Mouse (Mus musculus) heart, embryonic 15.5 days (tissue): ENCODE data around the gene Gm11568. TPM values are rescaled to one million over a fixed set of nuclear protein-coding genes. Genes with fewer than 3 reads are reported as not detected.
"Not testable (repeated sequence)": the region's sequence is repeated elsewhere in the genome, so short reads cannot be mapped to it uniquely, and the experiment has no call there.

Experiments
- ATAC-seq: fragments of 200-750 bp; cut with Nextera tagmentation; replicated peaks from 2 replicates; pipeline ENCODE4 v1.8.0; 2017; ENCODE audit warnings: low read depth, moderate TSS enrichment; ENCODE audit not compliant: insufficient number of reproducible peaks, insufficient read depth, low FRiP score
- H3K27ac ChIP-seq: fragments of 300-500 bp; sonication (generic); 2 replicates; pipeline ENCODE4 v1.5.1; 2015; ENCODE audit warnings: mild to moderate bottlenecking, inconsistent platforms
- H3K27me3 ChIP-seq: fragments of 300-500 bp; sonication (generic); 2 replicates; pipeline ENCODE4 v1.6.1; 2015; ENCODE audit warnings: inconsistent platforms
- H3K36me3 ChIP-seq: fragments of 300-500 bp; sonication (generic); 2 replicates; pipeline ENCODE4 v1.6.1; 2015; ENCODE audit warnings: mild to moderate bottlenecking, inconsistent platforms
- H3K4me1 ChIP-seq: fragments of 300-500 bp; sonication (generic); replicated peaks from 2 replicates; pipeline ENCODE4 v1.6.1; 2015; ENCODE audit warnings: inconsistent platforms
- H3K4me2 ChIP-seq: fragments of 300-500 bp; sonication (generic); 2 replicates; pipeline ENCODE4 v1.6.1; 2015; ENCODE audit warnings: inconsistent platforms, mild to moderate bottlenecking, moderate library complexity
- H3K4me3 ChIP-seq: fragments of 300-500 bp; sonication (generic); 2 replicates; pipeline ENCODE4 v1.5.1; 2015; ENCODE audit warnings: mild to moderate bottlenecking, inconsistent platforms
- H3K9ac ChIP-seq: fragments of 300-500 bp; sonication (generic); 2 replicates; pipeline ENCODE4 v1.6.1; 2015; ENCODE audit warnings: mild to moderate bottlenecking, inconsistent platforms
- H3K9me3 ChIP-seq: fragments of 300-500 bp; sonication (generic); replicated peaks from 2 replicates; pipeline ENCODE4 v1.6.1; 2016; ENCODE audit warnings: inconsistent platforms
- WGBS: fragments of 180-500 bp; shearing (Covaris S2); methylation state at CpG from one replicate; pipeline ENCODE4 v1.1.7; 2015; ENCODE audit warnings: mixed read lengths; 5-methylcytosine and 5-hydroxymethylcytosine counted together
- polyA plus RNA-seq: library from polyadenylated mRNA; unstranded; fragments of >200 nt; fragmentation: Nextera tagmentation; extraction: Ambion mirVana; gene quantifications from 2 replicates; pipeline ENCODE4 v1.2.1, GENCODE M21; 2015

Gm11568 gene
- polyA plus RNA-seq: not detected in 2 replicates

DNA sequence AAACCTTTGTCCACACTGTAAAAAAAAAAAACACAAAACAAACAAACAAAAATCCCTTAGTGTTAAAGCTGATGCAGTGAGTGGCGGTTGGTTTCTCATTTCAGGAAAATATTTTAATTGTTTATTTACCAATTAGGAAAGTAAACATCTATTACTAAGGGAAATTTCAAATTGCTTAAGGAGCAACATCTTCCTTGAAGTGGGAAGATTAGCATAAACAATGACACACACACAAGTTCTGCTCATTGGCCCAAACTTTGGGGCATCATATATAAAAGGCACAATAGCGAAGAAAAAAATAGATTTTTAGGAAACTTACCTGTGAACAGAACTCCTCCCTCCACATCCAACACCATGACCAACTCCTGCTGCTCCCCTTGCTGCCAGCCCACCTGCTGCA is at the start of gene Gm11568:
TSS of gene Gm11568 (plus strand) at position 301 of the 400 bp plus-strand sequence.
- Histone ChIP-seq H3K4me1 (no peaks in the 10 kb centered on the region), H3K9ac (no peak within 1 kb of the TSS), H3K27ac (no peak within 1 kb of the TSS), H3K9me3 (no peaks in the 10 kb centered on the region), H3K4me3 (no peak within 1 kb of the TSS), H3K4me2 (no peak within 1 kb of the TSS), H3K27me3 (no peaks in the 10 kb centered on the region), H3K36me3 (no peaks in the 10 kb centered on the region)
- ATAC-seq: no peak
- WGBS: 83% methylated on average over 2 of the region's 2 CpGs

DNA sequence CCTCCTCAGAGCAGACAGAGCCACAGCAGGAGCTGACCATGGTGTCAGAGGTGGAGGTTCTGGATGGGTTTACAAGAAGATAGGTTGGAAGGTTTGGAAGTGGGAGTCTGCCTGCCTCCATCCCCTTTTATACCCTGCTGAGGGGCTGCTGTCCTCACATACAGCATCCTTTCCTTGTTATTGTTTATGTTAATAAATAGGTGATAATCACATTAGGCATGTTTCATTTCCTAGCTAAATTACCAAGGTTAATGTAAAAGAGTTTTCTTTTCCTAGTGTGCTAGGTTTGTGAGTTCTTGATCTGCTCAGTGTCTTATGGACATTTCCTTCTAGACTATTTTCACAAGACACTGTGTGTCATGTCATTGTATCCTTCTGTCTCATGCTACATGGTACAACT is 47.9 kb upstream of the Gm11568 start, which contains the start of gene Krtap4-13:
TSS of gene Krtap4-13 (minus strand) at position 101 of the 400 bp plus-strand sequence.
- H3K9me3 ChIP-seq, ATAC-seq, H3K4me3 ChIP-seq, H3K4me1 ChIP-seq, H3K36me3 ChIP-seq, H3K4me2 ChIP-seq, H3K9ac ChIP-seq, H3K27me3 ChIP-seq, H3K27ac ChIP-seq: not testable (repeated sequence)

DNA sequence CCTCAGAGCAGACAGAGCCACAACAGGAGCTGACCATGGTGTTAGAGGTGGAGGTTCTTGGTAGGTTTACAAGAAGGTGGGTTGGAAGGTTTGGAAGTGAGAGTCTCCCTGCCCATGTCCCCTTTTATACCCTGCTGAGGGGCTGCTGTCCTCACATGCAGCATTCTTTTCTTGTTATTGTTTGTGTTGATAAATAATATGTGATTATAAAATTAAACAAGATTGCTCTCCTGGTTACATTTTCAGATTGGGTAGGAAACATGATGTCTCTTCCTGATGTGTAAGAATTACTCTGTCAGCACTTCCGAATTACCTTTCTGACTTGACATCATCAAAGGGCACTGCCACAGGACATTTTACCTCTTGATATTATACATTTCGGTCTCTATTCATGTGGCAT is 42.2 kb upstream of the Gm11568 start, which contains the start of gene Gm11564:
TSS of gene Gm11564 (minus strand) at position 101 of the 400 bp plus-strand sequence.
- H3K4me3 ChIP-seq, H3K4me1 ChIP-seq, H3K9ac ChIP-seq, H3K4me2 ChIP-seq, H3K27me3 ChIP-seq, H3K9me3 ChIP-seq, H3K27ac ChIP-seq, H3K36me3 ChIP-seq, ATAC-seq: not testable (repeated sequence)
- 73% methylated on average over 2 of the region's 2 CpGs for WGBS

DNA sequence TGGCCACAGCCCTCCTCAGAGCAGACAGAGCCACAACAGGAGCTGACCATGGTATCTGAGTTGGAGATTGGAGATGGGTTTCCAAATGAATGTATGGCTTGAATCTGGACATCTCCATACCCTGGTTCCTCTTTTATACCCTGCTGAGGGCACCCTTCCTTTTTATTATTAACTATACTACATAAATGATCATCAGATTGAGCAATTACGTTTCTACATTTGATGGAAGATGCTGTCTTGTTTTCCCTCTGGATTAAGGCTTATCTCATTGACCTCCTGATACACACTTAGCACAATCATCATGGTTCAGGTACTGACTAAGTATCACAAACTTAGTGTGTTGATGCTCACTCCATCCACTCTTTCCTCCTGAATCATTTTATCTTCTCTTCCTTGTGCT is 19.8 kb upstream of the Gm11568 start, which contains the start of gene 2300003K06Rik:
TSS of gene 2300003K06Rik (minus strand) at position 101 of the 400 bp plus-strand sequence.
- Histone ChIP-seq H3K36me3 (no peaks in the 10 kb centered on the region), H3K4me3 (no peak within 1 kb of the TSS), H3K4me2 (no peak within 1 kb of the TSS), H3K9ac (no peak within 1 kb of the TSS), H3K27ac (no peak within 1 kb of the TSS), H3K9me3 (no peaks in the 10 kb centered on the region), H3K4me1 (no peaks in the 10 kb centered on the region), H3K27me3 (no peaks in the 10 kb centered on the region)
- no peak for ATAC-seq
- 69% methylated on average over 1 of the region's 1 CpGs for WGBS

DNA sequence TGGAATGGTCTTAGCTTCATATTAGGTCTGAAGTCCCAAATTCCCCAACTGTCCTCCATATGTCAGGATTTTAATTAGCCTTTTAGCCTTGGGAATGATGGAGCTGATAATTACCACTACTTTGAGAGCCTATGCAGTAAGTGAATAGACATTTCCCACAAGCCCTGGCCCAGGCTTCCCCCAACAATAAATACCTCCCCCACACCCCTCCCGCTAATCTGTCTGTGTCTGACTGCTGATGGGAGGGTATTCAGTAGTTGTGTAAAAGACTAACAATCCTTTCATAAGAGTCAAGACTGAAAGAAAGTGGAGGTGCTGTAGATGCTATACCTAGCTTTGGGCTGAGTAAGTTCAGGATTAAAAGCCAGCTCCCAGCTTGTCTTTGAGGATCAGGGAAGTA is 15.5 kb upstream of the Gm11568 start:
- no peak for ATAC-seq
- WGBS: 72% methylated on average over 1 of the region's 1 CpGs
- Histone ChIP-seq H3K4me2 (no peak overlapping the region), H3K9me3 (no peaks in the 10 kb centered on the region), H3K36me3 (no peaks in the 10 kb centered on the region), H3K4me1 (no peaks in the 10 kb centered on the region), H3K27me3 (no peaks in the 10 kb centered on the region), H3K9ac (no peak overlapping the region), H3K4me3 (no peak overlapping the region), H3K27ac (no peak overlapping the region)

DNA sequence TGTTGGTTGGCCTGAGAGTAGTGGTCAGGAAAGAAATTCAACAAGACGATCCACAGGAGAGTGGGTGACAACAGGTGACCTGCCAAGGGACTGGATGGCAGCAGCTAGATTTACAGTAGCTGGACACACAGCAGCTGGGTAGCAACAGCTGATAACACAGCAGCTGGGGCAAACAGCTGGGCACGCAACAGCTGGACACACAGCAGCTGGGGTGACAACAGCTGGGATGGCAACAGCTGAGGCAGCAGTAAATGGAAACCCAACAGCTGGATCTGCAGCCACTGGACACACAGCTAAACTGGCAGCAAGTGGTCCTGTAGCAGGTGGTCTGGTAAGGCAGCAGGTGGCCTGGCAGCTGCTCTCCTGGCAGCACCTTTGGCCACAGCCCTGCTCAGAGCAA is 11.0 kb upstream of the Gm11568 start:
- Histone ChIP-seq H3K27me3 (no peaks in the 10 kb centered on the region), H3K9ac (no peak overlapping the region), H3K4me2 (no peak overlapping the region), H3K9me3 (no peaks in the 10 kb centered on the region), H3K4me3 (no peak overlapping the region), H3K4me1 (no peaks in the 10 kb centered on the region), H3K27ac (no peak overlapping the region), H3K36me3 (no peaks in the 10 kb centered on the region)
- ATAC-seq: no peak
- 77% methylated on average over 2 of the region's 2 CpGs for WGBS

DNA sequence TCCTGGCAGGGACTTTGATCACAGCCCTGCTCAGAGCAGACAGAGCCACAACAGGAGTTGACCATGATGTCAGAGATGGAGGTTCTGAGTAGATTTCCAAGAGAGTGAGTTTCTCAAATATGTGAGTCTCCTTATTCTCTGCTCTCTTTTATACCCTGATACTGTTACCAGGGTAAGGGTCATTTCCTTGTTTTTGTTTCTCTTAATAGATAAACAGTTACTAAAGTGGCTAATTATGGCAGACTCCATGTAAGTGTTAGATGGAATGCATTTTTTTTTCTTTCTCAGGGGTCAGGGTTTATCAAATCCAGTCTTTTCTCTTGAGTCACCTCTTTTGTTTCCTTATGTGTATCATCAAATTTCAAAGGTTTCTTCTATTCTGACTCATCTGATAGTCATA is 6.2 kb upstream of the Gm11568 start, which contains the start of gene Krtap4-16:
TSS of gene Krtap4-16 (minus strand) at position 101 of the 400 bp plus-strand sequence.
- Histone ChIP-seq H3K4me1 (no peaks in the 10 kb centered on the region), H3K9ac (no peak within 1 kb of the TSS), H3K36me3 (no peaks in the 10 kb centered on the region), H3K4me3 (no peak within 1 kb of the TSS), H3K27me3 (no peaks in the 10 kb centered on the region), H3K9me3 (no peaks in the 10 kb centered on the region), H3K4me2 (no peak within 1 kb of the TSS), H3K27ac (no peak within 1 kb of the TSS)
- no peak for ATAC-seq

DNA sequence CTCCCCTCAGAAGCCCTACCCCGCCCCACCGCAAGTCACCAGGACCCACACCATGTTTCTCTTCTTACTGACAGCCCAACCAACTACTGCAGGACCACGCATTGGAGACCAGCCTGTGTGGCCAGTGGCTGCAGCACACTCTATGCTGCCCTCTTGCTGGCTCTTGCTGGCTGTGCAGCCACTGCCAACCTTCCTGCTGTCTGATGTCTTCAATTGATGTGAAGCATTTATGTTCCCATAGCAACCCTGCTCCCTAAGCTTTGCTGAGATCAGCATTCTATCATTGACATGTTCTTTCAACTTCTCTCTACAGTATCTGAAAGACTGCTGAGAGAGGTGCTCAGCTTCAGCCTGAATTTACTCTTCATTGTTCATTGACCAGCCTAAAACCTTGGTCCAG is 3.6 kb upstream of the Gm11568 start:
- H3K27me3 ChIP-seq: no peaks in the 10 kb centered on the region
- WGBS: 48% methylated on average over 3 of the region's 3 CpGs
- H3K4me2 ChIP-seq: no peak overlapping the region
- H3K9ac ChIP-seq: no peak overlapping the region
- no peaks in the 10 kb centered on the region for H3K9me3 ChIP-seq
- no peak for ATAC-seq
- H3K27ac ChIP-seq: no peak overlapping the region
- no peaks in the 10 kb centered on the region for H3K36me3 ChIP-seq
- H3K4me3 ChIP-seq: no peak overlapping the region
- H3K4me1 ChIP-seq: no peaks in the 10 kb centered on the region

DNA sequence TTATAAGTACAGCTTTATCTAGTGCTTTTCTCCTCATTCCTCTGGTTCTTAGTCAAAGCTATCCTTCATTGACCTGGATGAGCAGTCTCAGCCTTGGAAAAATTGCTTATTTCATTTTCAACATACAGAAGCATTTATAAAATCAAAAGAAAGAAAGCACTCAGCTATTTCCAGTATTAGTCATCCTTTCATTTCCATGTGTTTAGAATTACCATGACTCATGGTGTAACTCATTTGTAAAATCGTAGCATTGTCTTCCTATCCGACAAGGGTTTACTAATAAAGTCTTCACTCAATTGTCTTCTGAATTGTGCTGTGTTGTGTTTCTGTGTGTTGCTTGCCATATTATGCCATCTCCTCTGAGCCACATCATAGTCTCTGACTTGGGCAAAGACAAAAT is 1.0 kb downstream of the Gm11568 start:
- Histone ChIP-seq H3K36me3 (no peaks in the 10 kb centered on the region), H3K9me3 (no peaks in the 10 kb centered on the region), H3K4me2 (no peak overlapping the region), H3K4me3 (no peak overlapping the region), H3K27me3 (no peaks in the 10 kb centered on the region), H3K27ac (no peak overlapping the region), H3K4me1 (no peaks in the 10 kb centered on the region), H3K9ac (no peak overlapping the region)
- WGBS: 74% methylated on average over 2 of the region's 2 CpGs
- no peak for ATAC-seq

DNA sequence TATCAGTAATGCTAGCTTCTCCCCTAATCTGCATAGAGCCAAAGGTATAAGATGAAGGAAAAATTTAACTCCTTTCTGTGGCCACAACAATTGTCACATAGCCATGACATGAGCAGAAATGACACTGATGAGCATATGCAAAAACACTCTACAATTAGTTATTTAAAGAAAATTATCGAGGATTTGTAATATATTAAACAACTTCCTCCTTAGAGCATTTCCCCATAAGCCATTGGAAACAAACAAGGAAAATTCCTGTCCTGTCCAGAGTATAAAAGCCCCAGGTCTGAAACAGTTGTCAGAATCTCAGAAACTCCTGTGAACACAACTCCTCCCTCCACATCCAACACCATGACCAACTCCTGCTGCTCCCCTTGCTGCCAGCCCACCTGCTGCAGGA is 6.5 kb downstream of the Gm11568 start, which contains the start of gene Gm11559:
TSS of gene Gm11559 (plus strand) at position 301 of the 400 bp plus-strand sequence.
- WGBS: 32% methylated on average over 1 of the region's 1 CpGs
- not testable (repeated sequence) for H3K27ac ChIP-seq, H3K9ac ChIP-seq, H3K4me3 ChIP-seq, H3K4me2 ChIP-seq, ATAC-seq, H3K9me3 ChIP-seq, H3K36me3 ChIP-seq, H3K4me1 ChIP-seq, H3K27me3 ChIP-seq

DNA sequence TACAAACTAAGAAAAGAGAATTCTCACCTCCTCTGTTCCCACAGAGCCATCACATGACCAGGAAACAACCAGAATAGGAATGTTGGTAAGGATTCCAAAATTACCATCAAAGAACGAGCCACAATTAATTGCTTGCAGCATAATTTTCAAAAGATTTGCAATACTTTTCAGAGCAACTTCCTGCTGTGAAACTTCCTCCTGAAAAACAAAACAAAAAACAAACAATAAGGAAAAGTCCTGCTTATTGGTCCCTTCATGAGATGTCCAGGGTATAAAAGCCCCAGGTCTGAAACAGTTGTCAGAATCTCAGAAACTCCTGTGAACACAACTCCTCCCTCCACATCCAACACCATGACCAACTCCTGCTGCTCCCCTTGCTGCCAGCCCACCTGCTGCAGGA is 15.4 kb downstream of the Gm11568 start, which contains the start of gene Krtap9-1:
TSS of gene Krtap9-1 (plus strand) at position 301 of the 400 bp plus-strand sequence.
- not testable (repeated sequence) for H3K4me1 ChIP-seq, H3K36me3 ChIP-seq, ATAC-seq, H3K9me3 ChIP-seq, H3K9ac ChIP-seq, H3K4me2 ChIP-seq, H3K27me3 ChIP-seq, H3K27ac ChIP-seq, H3K4me3 ChIP-seq
- WGBS: 65% methylated on average over 1 of the region's 1 CpGs

DNA sequence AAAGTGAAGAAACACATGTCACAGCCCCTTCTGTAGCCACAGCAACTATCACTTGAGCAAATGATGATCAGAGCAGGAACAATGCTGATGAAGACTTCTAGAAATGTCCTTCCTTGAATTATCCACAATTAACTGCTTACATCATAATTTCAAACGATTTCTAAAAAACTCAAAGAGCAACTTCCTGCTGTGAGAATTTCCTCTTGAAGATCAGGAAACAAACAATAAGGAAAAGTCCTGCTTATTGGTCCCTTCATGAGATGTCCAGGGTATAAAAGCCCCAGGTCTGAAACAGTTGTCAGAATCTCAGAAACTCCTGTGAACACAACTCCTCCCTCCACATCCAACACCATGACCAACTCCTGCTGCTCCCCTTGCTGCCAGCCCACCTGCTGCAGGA is 21.2 kb downstream of the Gm11568 start, which contains the start of gene Gm11567:
TSS of gene Gm11567 (plus strand) at position 301 of the 400 bp plus-strand sequence.
- not testable (repeated sequence) for H3K36me3 ChIP-seq, H3K4me1 ChIP-seq, H3K27ac ChIP-seq, H3K4me2 ChIP-seq, ATAC-seq, H3K27me3 ChIP-seq, H3K9me3 ChIP-seq, H3K9ac ChIP-seq, H3K4me3 ChIP-seq
- whole genome bisulfite sequencing: 43% methylated on average over 1 of the region's 1 CpGs
